Comparison of ENCODE assay signal across 7 mouse cellular contexts in genomic region chr14:118235973-118236885, GRCm38 (mm10). TPM values are rescaled to one million over a fixed set of nuclear protein-coding genes. Genes with fewer than 3 reads are reported as not detected.
DNase-seq lines count a peak whose midpoint lies in the region; ATAC-seq lines count a peak whose summit lies in the region.

No protein-coding gene starts in this region.

- H3K4me3 ChIP-seq in intestine, embryonic 16.5 days (ENCODE audit: low read length), result peak overlapping the region; percentile 57

- H3K27me3 ChIP-seq in intestine, embryonic 16.5 days (replicated peaks; ENCODE audit: control insufficient read depth, insufficient read depth, low read length), result peaks cover 79% of the 10 kb centered on the region

- 0 out of 2 replicates have a peak, but pooled peaks have one; percentile 16 for ATAC-seq in common myeloid progenitor, adult 5-6 weeks (replicated peaks; ENCODE audit: low read depth, poor library complexity, severe bottlenecking)
- peak; percentile 83 for ATAC-seq in intestine, embryonic 16.5 days

- H3K4me2 ChIP-seq in intestine, embryonic 16.5 days (ENCODE audit: low read depth, low read length), result peak overlapping the region; percentile 88

- DNase-seq in right cerebral cortex, postnatal 14 days, result peak; percentile 33
- no peak for DNase-seq in right cerebral cortex, postnatal 25 days
- peak; percentile 23 for DNase-seq in forelimb bud, embryonic 11.5 days (ENCODE audit: low read depth, low spot score)
- peak; percentile 39 to 51 for DNase-seq in lung, postnatal 4 days
- peak; percentile 46 for DNase-seq in testis, postnatal 10 days (ENCODE audit: low spot score)

- peak overlapping the region; percentile 56 for H3K9ac ChIP-seq in intestine, embryonic 16.5 days (ENCODE audit: low read depth, low read length)

- no peaks in the 10 kb centered on the region for H3K9me3 ChIP-seq in intestine, embryonic 16.5 days (ENCODE audit: control insufficient read depth, low read length)

- under 1% methylated on average over 70 of the region's 73 CpGs for WGBS in intestine, embryonic 16.5 days

- H3K27ac ChIP-seq in intestine, embryonic 16.5 days (ENCODE audit: low read length), result no peak overlapping the region

- H3K36me3 ChIP-seq in intestine, embryonic 16.5 days (ENCODE audit: control insufficient read depth, insufficient read depth, low read length), result no peaks in the 10 kb centered on the region

- H3K4me1 ChIP-seq in intestine, embryonic 16.5 days (ENCODE audit: control insufficient read depth, insufficient read depth, low read length), result peaks cover 28% of the 10 kb centered on the region

RNA-seq across cellular contexts. Expression of gene Sox21, which starts 0.6 kb away (rescaled TPM):
- not detected in 2 replicates for total RNA-seq in common myeloid progenitor, adult 5-6 weeks (2017)
- not detected in 2 replicates for polyA plus RNA-seq in intestine, embryonic 16.5 days (2015; fragmentation: Nextera tagmentation; extraction: Ambion mirVana)

RNA-seq across cellular contexts. Expression of gene Gm9376, which starts 30.5 kb away (rescaled TPM):
- not detected in 2 replicates for total RNA-seq in common myeloid progenitor, adult 5-6 weeks (2017)
- not detected in 2 replicates for polyA plus RNA-seq in intestine, embryonic 16.5 days (2015; fragmentation: Nextera tagmentation; extraction: Ambion mirVana)
